Mouse (Mus musculus) spleen, adult 10 weeks (tissue): ENCODE results near the gene Efcab12. TPM values are rescaled to one million over a fixed set of nuclear protein-coding genes. Genes with fewer than 3 reads are reported as not detected.

Experiments used
- polyA plus RNA-seq: library from polyadenylated mRNA; stranded (reverse); fragments of 350-450 nt; fragmentation: Illumina TruSeq; extraction: RNeasy Lipid Tissue Mini Kit (QIAGEN cat#74804); gene quantifications from one replicate; pipeline ENCODE4 v1.2.3, GENCODE M21; 2015; ENCODE audit warnings: low replicate concordance; ENCODE audit not compliant: insufficient read depth

Efcab12 gene
- not detected for polyA plus RNA-seq

DNA sequence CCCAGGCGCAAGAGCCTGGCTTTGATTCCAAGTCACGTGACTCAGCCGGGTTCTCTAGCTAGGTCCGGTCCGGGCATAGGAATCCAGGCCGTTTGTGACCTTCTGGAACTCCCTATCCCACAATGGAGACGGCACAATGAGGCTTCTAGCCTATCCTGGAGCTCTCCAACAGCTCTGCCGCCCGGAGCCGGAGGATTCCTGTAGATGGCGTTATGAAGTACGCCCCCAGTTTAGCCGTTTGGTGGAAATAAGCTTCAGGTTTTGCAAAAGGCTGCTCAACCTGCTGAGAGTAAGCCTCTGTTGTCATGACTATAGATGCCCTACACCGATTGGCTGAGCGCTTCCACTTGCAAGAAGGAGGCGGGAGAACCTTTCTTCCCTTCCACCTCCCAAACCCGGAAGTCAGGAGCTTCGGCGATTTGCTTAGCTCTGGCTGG, at the start of gene Efcab12:
Gene Efcab12 (minus strand): TSS at position 252 of the 437 bp plus-strand sequence.

DNA sequence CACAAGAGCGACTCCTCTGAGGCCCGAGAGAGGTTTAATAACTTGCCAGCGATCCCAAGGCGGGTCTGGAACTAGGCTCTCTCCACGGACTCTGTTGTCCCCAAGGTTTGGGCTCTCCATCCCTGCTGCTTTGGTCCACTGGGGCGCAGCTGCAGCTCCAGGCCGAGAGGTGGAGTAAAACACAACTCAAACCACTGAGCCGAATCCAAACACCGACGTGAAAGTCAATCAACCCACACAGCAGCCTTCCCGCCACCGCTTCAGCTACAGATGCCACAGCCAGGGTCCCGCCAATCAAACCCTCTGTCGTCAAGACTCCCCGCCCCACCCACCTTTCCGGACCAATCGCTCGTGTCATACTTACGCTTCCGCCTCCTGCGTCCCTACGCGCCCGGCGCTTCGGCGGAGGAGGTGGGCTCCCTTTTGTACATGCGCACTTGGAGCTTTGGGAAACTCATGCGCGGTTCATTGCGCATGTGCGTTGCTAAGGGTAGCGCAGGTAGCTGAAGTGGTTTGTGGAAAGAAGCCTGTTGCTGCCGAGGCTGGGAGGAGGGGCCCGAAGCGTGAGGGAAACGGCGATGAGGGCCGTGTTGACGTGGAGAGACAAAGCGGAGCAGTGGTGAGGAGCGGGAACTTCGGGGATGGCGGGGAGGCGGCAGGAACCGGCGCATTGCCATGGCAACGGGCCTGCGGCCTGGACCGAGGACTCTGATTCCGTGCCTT, 15.0 kb upstream of the Efcab12 start, which contains the start of the genes Mbd4 and Ift122:
Gene Mbd4 (minus strand): TSS at position 281 of the 723 bp plus-strand sequence.
Gene Ift122 (plus strand): TSS at position 380 of the 723 bp plus-strand sequence.

DNA sequence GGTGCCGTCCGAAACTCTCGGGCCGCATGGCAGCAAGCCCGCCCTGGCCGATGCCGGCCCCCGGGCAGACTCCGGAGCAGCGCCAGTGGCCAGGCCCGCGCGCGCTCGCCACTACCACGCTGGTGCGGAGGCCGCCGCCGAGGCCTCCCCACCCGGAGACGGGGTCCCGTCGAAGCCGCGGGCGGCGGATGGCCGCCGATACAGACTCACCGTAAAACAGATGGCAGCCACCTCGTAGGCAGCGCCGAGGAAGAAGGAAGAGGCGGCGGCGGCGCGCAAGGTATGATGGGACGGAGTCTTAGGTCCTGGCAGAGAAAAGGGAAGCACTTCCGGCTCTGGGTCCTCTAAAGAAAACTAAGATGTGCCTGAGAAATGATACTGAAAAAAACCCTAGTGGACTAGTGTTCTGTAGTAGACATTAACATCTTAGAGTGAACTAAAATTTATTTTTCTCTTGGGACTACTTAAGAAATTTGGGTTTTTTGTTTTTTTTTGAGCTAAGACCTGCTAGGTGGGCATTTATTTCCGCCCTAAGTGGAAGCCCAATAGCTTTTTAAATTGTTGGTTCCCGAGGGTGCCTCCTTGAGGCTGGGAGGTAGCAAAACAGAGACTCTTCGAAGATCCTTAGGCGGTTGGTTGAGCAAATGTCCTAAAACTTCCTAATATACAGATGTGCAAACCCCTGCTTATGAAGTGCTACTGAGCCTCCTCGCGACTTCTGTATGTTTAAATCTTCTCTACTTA, 29.6 kb downstream of the Efcab12 start, which contains the start of gene Rpl32:
Gene Rpl32 (minus strand): TSS at position 260 of the 744 bp plus-strand sequence.

DNA sequence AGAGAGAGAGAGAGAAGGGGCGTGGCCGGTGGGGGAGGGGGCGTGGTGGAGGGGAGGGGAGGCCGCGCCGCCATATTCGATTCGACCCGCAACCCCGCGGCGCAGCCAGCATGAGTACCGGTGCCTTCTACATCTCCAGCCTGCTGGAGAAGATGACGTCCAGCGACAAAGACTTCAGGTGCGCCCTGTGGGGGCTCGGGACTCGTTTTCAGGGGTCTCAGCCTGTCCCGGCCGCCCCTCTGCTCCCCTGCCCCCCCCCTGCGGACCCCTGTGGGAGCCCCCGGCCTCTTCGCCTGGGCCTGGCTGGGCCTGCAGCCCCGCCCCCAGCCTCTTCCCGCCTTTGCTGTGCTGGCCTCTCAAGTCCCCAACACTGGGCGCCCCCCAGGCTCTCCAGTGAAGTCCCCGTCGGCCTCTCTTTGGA, 63.7 kb downstream of the Efcab12 start, which contains the start of gene Cand2:
Gene Cand2 (plus strand): TSS at position 38 of the 421 bp plus-strand sequence.

DNA sequence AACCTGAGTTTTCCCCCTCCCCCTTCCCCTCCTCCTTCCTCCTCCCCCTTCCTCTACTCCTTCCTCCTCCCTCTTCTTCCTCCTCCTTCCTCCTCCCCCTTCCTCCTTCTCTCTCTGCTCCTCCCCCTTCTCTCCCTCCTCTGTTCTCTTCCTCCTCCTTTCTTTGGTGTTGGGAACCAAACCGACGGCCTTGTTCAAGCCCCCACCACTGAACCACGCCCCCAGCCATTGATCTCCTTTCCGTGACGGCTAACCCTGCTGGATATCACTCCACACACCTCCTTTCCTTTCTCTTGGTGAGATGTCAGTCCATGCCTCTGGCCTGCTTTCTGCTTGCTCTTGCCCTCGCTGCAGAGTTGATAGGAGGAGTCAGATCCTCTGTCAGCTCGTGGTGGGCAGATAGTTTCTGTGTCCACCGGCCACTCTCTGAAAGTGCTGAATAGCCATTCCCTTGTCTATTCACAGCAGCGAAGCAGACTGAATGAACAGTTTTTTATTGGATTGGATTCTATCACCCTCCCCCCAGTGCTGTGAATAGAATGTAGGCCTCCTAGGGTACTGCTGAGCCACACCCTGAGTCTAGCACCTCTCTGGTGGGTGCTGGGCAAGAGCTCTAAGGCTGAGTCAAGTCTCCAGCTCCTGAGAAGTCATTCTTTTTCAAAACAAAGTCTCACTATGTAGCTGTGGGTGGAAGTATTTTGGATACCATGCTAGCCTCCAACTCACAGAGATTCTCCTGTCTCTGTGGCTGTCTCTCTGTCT, 76.0 kb downstream of the Efcab12 start, which contains the start of gene Tmem40:
Gene Tmem40 (minus strand): TSS at position 416 of the 762 bp plus-strand sequence.

Other genes with a start within 250 kb of the Efcab12 start
- not detected for gene Mkrn2os, start 245.8 kb downstream of the Efcab12 start, polyA plus RNA-seq
- 9.6 TPM for gene Mkrn2, start 236.5 kb downstream of the Efcab12 start, polyA plus RNA-seq
- 115 TPM for gene Raf1, start 161.8 kb downstream of the Efcab12 start, polyA plus RNA-seq
- 1.6 TPM for gene Tmem40, start 76.0 kb downstream of the Efcab12 start, polyA plus RNA-seq
- 1.6 TPM for gene Cand2, start 63.9 kb downstream of the Efcab12 start, polyA plus RNA-seq
- 3,546 TPM for gene Rpl32, start 29.7 kb downstream of the Efcab12 start, polyA plus RNA-seq
- gene Mbd4, start 15.0 kb upstream of the Efcab12 start, polyA plus RNA-seq: 29.6 TPM
- gene Ift122, start 15.1 kb upstream of the Efcab12 start, polyA plus RNA-seq: 3.8 TPM
- 0.11 TPM for gene Rho, start 93.3 kb upstream of the Efcab12 start, polyA plus RNA-seq
- gene H1foo, start 106.5 kb upstream of the Efcab12 start, polyA plus RNA-seq: not detected
- 95.6 TPM for gene Plxnd1, start 156.6 kb upstream of the Efcab12 start, polyA plus RNA-seq